Mouse (Mus musculus) stomach, postnatal 0 days (tissue): Measurements from ENCODE around the gene Klf6. TPM values are rescaled to one million over a fixed set of nuclear protein-coding genes. Genes with fewer than 3 reads are reported as not detected.
A peak's percentile ranks its signal among the peaks of the same experiment; 100 is the strongest.

Experiments
- ATAC-seq: fragments of 200-750 bp; cut with Nextera tagmentation; 2 replicates; pipeline ENCODE4 v1.8.0; 2017; ENCODE audit not compliant: low FRiP score, low TSS enrichment
- DNase-seq: peaks from one replicate; pipeline ENCODE4 v3.0.0-alpha.2; 2016; ENCODE audit warnings: low spot score
- H3K27ac ChIP-seq: fragments of 300-500 bp; sonication (generic); replicated peaks from 2 replicates; pipeline ENCODE4 v1.5.1; 2014; ENCODE audit warnings: mild to moderate bottlenecking, control low read depth
- H3K27me3 ChIP-seq: fragments of 300-500 bp; sonication (generic); 2 replicates; pipeline ENCODE4 v1.6.1; 2014; ENCODE audit warnings: low read length; ENCODE audit not compliant: control insufficient read depth, insufficient read depth
- H3K36me3 ChIP-seq: fragments of 300-500 bp; sonication (generic); 2 replicates; pipeline ENCODE4 v1.6.1; 2014; ENCODE audit warnings: low read length, mixed read lengths; ENCODE audit not compliant: control insufficient read depth, insufficient read depth
- H3K4me1 ChIP-seq: fragments of 300-500 bp; sonication (generic); replicated peaks from 2 replicates; pipeline ENCODE4 v1.6.1; 2014; ENCODE audit warnings: antibody characterized with exemption; ENCODE audit not compliant: control insufficient read depth, insufficient read depth
- H3K4me2 ChIP-seq: fragments of 300-500 bp; sonication (generic); replicated peaks from 2 replicates; pipeline ENCODE4 v1.6.1; 2014; ENCODE audit warnings: low read depth, mild to moderate bottlenecking, control low read depth, moderate library complexity
- H3K4me3 ChIP-seq: fragments of 300-500 bp; sonication (generic); 2 replicates; pipeline ENCODE4 v1.5.1; 2014; ENCODE audit warnings: low read depth, low read length, control low read depth
- H3K9ac ChIP-seq: fragments of 300-500 bp; sonication (generic); 2 replicates; pipeline ENCODE4 v1.6.1; 2014; ENCODE audit warnings: mild to moderate bottlenecking, low read length, control low read depth, mixed read lengths
- H3K9me3 ChIP-seq: fragments of 300-500 bp; sonication (generic); 2 replicates; pipeline ENCODE4 v1.6.1; 2016; ENCODE audit warnings: low read length; ENCODE audit not compliant: control insufficient read depth
- CTCF ChIP-seq: IDR thresholded peaks from 2 replicates; pipeline ENCODE4 v1.5.1; 2016; ENCODE audit warnings: antibody characterized with exemption, low read depth, mild to moderate bottlenecking, moderate library complexity
- EP300 ChIP-seq: optimal IDR thresholded peaks from 2 replicates; pipeline ENCODE3; 2016; ENCODE audit warnings: antibody characterized with exemption
- WGBS: fragments of 180-500 bp; shearing (Covaris S2); extraction: QIAGEN DNeasy Blood & Tissue Kit; methylation state at CpG from one replicate; pipeline ENCODE4 v1.1.7; 2014; 5-methylcytosine and 5-hydroxymethylcytosine counted together
- polyA plus RNA-seq: library from polyadenylated mRNA; unstranded; fragments of >200 nt; fragmentation: Nextera tagmentation; extraction: Ambion mirVana; gene quantifications from 2 replicates; pipeline ENCODE4 v1.2.1, GENCODE M21; 2015

Klf6 gene
- polyA plus RNA-seq, 1 experiment from 2014 or later, result 116 TPM

GRCm38 (mm10) chr13:5888164-5888563, 26.9 kb downstream of the Klf6 start:
- Histone ChIP-seq H3K9ac (no peak overlapping the region), H3K27ac (no peak overlapping the region), H3K4me1 (no peaks in the 10 kb centered on the region), H3K4me2 (no peak overlapping the region), H3K36me3 (no peaks in the 10 kb centered on the region), H3K9me3 (no peaks in the 10 kb centered on the region), H3K4me3 (no peak overlapping the region), H3K27me3 (no peaks in the 10 kb centered on the region)
- no peak for TF ChIP-seq EP300
- no peak for TF ChIP-seq CTCF
- DNase-seq (no peak), ATAC-seq (no peak)
- WGBS, result 80% methylated on average over 5 of the region's 5 CpGs

GRCm38 (mm10) chr13:5888731-5889130, 27.4 kb downstream of the Klf6 start:
- no peak overlapping the region for H3K4me3 ChIP-seq
- H3K4me2 ChIP-seq, result no peak overlapping the region
- H3K36me3 ChIP-seq, result no peaks in the 10 kb centered on the region
- no peak for ATAC-seq
- no peaks in the 10 kb centered on the region for H3K27me3 ChIP-seq
- no peaks in the 10 kb centered on the region for H3K4me1 ChIP-seq
- no peak for TF ChIP-seq EP300
- TF ChIP-seq CTCF, result no peak
- no peak overlapping the region for H3K9ac ChIP-seq
- no peaks in the 10 kb centered on the region for H3K9me3 ChIP-seq
- no peak overlapping the region for H3K27ac ChIP-seq
- DNase-seq, result no peak
- 74% methylated on average over 1 of the region's 1 CpGs for WGBS

GRCm38 (mm10) chr13:5890035-5890434, 28.8 kb downstream of the Klf6 start:
- WGBS, result 84% methylated on average over 3 of the region's 3 CpGs
- no peaks in the 10 kb centered on the region for H3K4me1 ChIP-seq
- no peak overlapping the region for H3K4me3 ChIP-seq
- no peak overlapping the region for H3K9ac ChIP-seq
- H3K27ac ChIP-seq, result no peak overlapping the region
- DNase-seq (no peak), ATAC-seq (no peak)
- H3K9me3 ChIP-seq, result no peaks in the 10 kb centered on the region
- TF ChIP-seq CTCF (no peak), EP300 (no peak)
- no peaks in the 10 kb centered on the region for H3K27me3 ChIP-seq
- H3K4me2 ChIP-seq, result no peak overlapping the region
- H3K36me3 ChIP-seq, result no peaks in the 10 kb centered on the region

GRCm38 (mm10) chr13:5892684-5893447, 31.6 kb downstream of the Klf6 start:
- H3K36me3 ChIP-seq, result no peaks in the 10 kb centered on the region
- ATAC-seq (peak; percentile 92), DNase-seq (no peak)
- H3K27ac ChIP-seq, result no peak overlapping the region
- H3K4me1 ChIP-seq, result no peaks in the 10 kb centered on the region
- H3K9me3 ChIP-seq, result no peaks in the 10 kb centered on the region
- no peak overlapping the region for H3K4me2 ChIP-seq
- H3K27me3 ChIP-seq, result no peaks in the 10 kb centered on the region
- H3K4me3 ChIP-seq, result no peak overlapping the region
- 52% methylated on average over 9 of the region's 9 CpGs for WGBS
- no peak for TF ChIP-seq EP300
- TF ChIP-seq CTCF, result peak; percentile 45
- no peak overlapping the region for H3K9ac ChIP-seq

- ATAC-seq, result no peak
- H3K27me3 ChIP-seq, result no peaks in the 10 kb centered on the region
- no peaks in the 10 kb centered on the region for H3K4me1 ChIP-seq
- no peaks in the 10 kb centered on the region for H3K9me3 ChIP-seq
- 76% methylated on average over 3 of the region's 3 CpGs for WGBS
- no peak overlapping the region for H3K4me3 ChIP-seq
- no peak overlapping the region for H3K4me2 ChIP-seq
- no peak overlapping the region for H3K9ac ChIP-seq
- H3K27ac ChIP-seq, result no peak overlapping the region
- DNase-seq, result no peak
- no peaks in the 10 kb centered on the region for H3K36me3 ChIP-seq
- TF ChIP-seq CTCF (no peak), EP300 (no peak)
Measured at GRCm38 (mm10) chr13:5894910-5895309, 33.6 kb downstream of the Klf6 start.

GRCm38 (mm10) chr13:5895851-5896250, 34.6 kb downstream of the Klf6 start:
- Histone ChIP-seq H3K4me1 (no peaks in the 10 kb centered on the region), H3K27me3 (no peaks in the 10 kb centered on the region), H3K9ac (no peak overlapping the region), H3K4me3 (no peak overlapping the region), H3K9me3 (no peaks in the 10 kb centered on the region), H3K36me3 (no peaks in the 10 kb centered on the region), H3K4me2 (no peak overlapping the region), H3K27ac (no peak overlapping the region)
- 55% methylated on average over 3 of the region's 3 CpGs for WGBS
- TF ChIP-seq EP300 (no peak), CTCF (no peak)
- DNase-seq (no peak), ATAC-seq (no peak)
